In genomic region chr19:50683277-50683676, GRCm38 (mm10) we compare ENCODE assay signal across 22 mouse cellular contexts. TPM values are rescaled to one million over a fixed set of nuclear protein-coding genes. Genes with fewer than 3 reads are reported as not detected.
"Had no signal": no experiment of that assay in that cellular context is flagged by ENCODE, and none has a peak within 500 bp of the region (broad histone marks: within the 10 kb centered on the region; RNA-seq: fewer than 3 reads in every experiment).

No protein-coding gene starts in this region.

- ATAC-seq: liver, postnatal 0 days; lung, postnatal 0 days; midbrain, embryonic 13.5 days; midbrain, embryonic 16.5 days had no signal

- DNase-seq: liver, embryonic 13.5 days; liver, postnatal 0 days; lung, postnatal 14 days; lung, postnatal 36 days; right cerebral cortex, postnatal 14 days; right cerebral cortex, postnatal 4 days; spleen, adult 18-20 months; thymus, adult 2 months; thymus, postnatal 25 days; thymus, postnatal 4 days had no signal

- H3K4me2 ChIP-seq: liver, embryonic 13.5 days; liver, embryonic 15.5 days; lung, embryonic 15.5 days; midbrain, embryonic 11.5 days; midbrain, embryonic 13.5 days; neural tube, embryonic 12.5 days had no signal

- H3K4me3 ChIP-seq: liver, embryonic 13.5 days; liver, embryonic 15.5 days; lung, embryonic 15.5 days; megakaryocyte, embryonic 14.5 days; midbrain, embryonic 13.5 days; neural tube, embryonic 12.5 days had no signal

- H3K27me3 ChIP-seq: neural tube, embryonic 12.5 days had no signal

- H3K36me3 ChIP-seq: liver, embryonic 13.5 days; liver, embryonic 15.5 days; lung, embryonic 15.5 days; midbrain, embryonic 13.5 days; neural tube, embryonic 12.5 days had no signal

- H3K9ac ChIP-seq: liver, embryonic 13.5 days; liver, embryonic 15.5 days; liver, postnatal 0 days; lung, embryonic 15.5 days; midbrain, embryonic 13.5 days; neural tube, embryonic 12.5 days had no signal

- H3K4me1 ChIP-seq: liver, embryonic 13.5 days; liver, embryonic 15.5 days had no signal

- H3K27ac ChIP-seq: liver, embryonic 13.5 days; liver, embryonic 15.5 days; lung, embryonic 15.5 days; macrophage; midbrain, embryonic 13.5 days; neural tube, embryonic 12.5 days had no signal

- H3K9me3 ChIP-seq: liver, embryonic 13.5 days; liver, embryonic 15.5 days; lung, embryonic 15.5 days; megakaryocyte, embryonic 14.5 days; midbrain, embryonic 13.5 days; neural tube, embryonic 12.5 days had no signal

RNA-seq across cellular contexts. Expression of gene Sorcs1, which starts 4.8 kb away (rescaled TPM):
- total RNA-seq: megakaryocyte progenitor cell, adult 5-6 weeks; monocyte, adult 5-6 weeks; neutrophil, adult 5-6 weeks had no signal
- polyA plus RNA-seq: macrophage had no signal
